Mouse (Mus musculus): ENCODE measurements around the gene Tgfbrap1.
"Not testable (repeated sequence)": the region's sequence is repeated elsewhere in the genome, so short reads cannot be mapped to it uniquely, and the experiment has no call there.

The Tgfbrap1 gene

DNA sequence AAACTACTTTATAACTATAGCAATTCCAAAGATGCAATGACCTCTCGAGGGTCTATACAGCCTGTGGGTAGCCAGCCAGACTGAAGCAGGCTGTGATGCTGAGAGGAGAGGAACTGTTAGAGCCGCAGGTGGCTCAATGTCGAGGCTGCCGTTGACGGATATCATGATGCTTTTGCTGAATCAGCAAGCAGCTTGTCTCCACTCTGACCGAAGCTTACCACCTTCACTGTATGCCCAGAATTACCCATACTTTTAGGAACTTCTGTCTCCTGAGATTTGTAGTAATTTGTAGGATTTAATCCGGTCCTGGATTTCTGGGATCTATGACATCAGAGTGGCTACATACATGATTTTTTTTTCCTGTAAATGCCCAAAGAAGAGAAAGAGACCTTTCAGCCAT lies 62.4 kb downstream of the Tgfbrap1 start:
- DNase-seq (ENCODE audit: low spot score in 2 of 2): no peak

DNA sequence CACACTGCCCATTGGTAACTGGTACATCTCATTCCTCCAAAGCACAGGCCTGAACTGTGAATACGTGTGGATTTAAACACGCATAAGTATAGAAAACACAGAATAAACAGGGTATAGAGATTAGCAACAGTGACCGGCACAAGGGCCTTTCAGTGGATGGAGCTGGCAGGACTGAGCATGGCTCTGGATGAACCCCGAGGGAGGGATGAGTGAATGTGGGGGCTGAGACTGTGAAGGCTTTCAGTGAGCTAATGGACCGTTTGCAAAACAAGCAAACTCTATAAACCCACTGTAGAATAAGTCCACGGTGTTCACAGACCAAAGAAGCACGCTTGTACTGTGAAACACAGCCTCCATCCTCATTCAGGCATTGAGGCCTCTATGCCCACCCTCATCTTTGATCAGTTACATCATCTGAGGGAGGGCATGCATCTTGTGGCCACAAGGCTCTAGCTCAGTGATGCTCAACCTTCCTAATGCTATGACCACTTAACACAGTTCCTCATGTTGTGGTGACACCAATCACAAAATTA lies 83.2 kb downstream of the Tgfbrap1 start:
- not testable (repeated sequence) for DNase-seq (ENCODE audit: low spot score in 2 of 2)

DNA sequence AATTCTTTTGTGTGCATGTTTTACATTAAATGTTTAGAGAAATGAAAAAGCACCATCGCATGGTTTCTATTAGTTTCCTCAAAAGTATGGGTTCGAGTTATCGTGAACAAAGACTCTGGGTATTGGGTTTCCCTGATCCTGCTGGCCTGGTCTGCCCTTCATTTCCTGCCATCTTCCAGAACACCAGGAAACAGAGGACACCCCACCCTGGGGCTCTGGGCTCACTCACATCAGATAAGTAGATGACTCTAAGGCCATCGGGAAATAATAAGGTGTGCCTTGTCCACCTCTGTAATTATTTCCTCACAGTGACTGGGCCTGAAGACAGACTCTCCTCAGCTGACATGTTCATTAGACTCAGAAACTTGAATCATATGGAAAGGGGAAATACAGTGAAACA lies 88.0 kb downstream of the Tgfbrap1 start:
- no peak for DNase-seq (ENCODE audit: low spot score in 2 of 2)

DNA sequence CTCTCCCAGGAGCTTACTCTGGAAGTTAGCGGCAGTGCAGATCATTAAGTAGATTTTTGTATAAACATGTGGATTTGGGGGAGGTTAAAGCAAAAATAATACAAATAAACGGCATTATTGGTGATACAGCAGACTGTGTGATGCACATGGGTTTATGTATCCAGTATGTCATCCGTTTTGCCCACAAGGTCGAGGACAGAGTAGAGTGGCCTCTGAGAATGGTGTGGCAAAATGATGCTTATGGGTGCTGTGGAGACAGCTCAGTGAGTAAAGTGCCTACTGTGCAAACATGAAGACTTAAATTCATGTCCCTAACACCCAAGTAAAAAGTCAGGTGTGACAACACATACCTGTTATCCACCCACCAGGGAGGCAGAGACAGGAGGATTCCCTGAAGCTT lies 91.9 kb downstream of the Tgfbrap1 start:
- DNase-seq (ENCODE audit: low spot score in 2 of 2): no peak

DNA sequence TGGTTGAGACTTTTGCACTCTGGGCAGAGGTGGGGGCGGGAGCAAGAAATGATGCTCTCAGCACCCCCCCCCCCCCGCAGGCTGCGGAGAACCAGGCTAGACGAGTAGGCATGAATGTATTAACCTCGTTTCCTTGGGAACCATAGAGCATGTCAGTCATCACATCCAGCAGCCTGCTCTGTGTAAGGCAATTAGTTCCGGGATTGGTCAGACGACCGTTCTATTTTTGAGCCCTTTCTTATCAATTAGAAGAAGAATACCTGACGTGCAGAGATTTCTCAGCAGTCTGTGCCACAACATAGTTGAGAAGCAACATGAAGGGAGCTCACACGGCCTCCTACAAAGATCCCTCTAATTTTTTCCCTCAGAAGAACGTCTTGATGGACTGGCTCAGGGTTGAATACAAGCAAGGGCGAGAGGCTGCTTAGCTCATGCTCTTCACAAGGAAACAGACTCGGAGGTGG lies 92.4 kb downstream of the Tgfbrap1 start:
- DNase-seq (ENCODE audit: low spot score in 2 of 2): no peak
